Mouse (Mus musculus): Measurements from ENCODE around the gene Nes.

- peak; percentile 15; the same call in 1 of the 2 replicates for TF ChIP-seq CTCF (IDR thresholded peaks at IDR 0.05; ENCODE audit: borderline replicate concordance, extremely low read depth, insufficient read depth, insufficient read length)
- TF ChIP-seq POLR2A (IDR thresholded peaks at IDR 0.05; ENCODE audit: borderline replicate concordance, extremely low read depth, insufficient read depth, insufficient read length, poor library complexity, severe bottlenecking): no peak
These were observed 52.6 kb downstream of the Nes start for GRCm38 (mm10) chr3:88023192-88024074.

Measured in brain, embryonic 14.5 days (tissue).